Mouse (Mus musculus): ENCODE data around the gene Psmb6. TPM values are rescaled to one million over a fixed set of nuclear protein-coding genes. Genes with fewer than 3 reads are reported as not detected.

Psmb6 gene
- polyA plus RNA-seq, 1 experiment from 2014 or later = 684 TPM

DNA sequence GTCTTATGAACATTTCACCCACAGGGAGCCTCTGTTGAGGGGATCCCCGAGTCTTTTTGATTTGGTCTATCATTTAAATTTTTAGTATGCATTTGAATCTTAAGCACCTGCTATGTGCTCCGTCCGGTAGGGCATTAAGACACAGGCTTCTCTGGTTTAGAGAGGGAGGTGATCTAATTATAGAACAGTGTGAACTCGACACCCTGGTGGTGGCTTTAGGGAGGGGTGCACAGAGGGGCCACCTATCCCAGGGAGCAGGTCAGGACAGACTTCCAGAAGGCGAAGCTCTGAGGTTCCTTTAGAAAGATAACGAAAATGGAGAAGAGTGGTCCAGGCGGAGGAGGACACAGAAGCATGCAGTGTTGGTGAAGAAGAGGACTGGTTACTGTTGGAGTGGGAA lies 19.3 kb downstream of the Psmb6 start:
- Histone ChIP-seq H3K27me3 (ENCODE audit: control insufficient read depth, insufficient read depth, low read length) (no peaks in the 10 kb centered on the region; the same call in 1 of the 2 replicates), H3K36me3 (ENCODE audit: control insufficient read depth, insufficient read depth, low read length) (no peaks in the 10 kb centered on the region), H3K9ac (ENCODE audit: low read depth, low read length) (no peak overlapping the region), H3K4me2 (peak overlapping the region; percentile 23), H3K4me1 (ENCODE audit: control insufficient read depth, insufficient read depth, low read length) (peaks cover 5% of the 10 kb centered on the region), H3K27ac (ENCODE audit: low read depth, low read length) (no peak overlapping the region), H3K4me3 (ENCODE audit: low read depth, low read length) (no peak overlapping the region), H3K9me3 (replicated peaks; ENCODE audit: control insufficient read depth, low read length) (no peaks in the 10 kb centered on the region)
- no peak for ATAC-seq (replicated peaks; ENCODE audit: insufficient number of reproducible peaks, low FRiP score, low TSS enrichment)
- WGBS (ENCODE audit: insufficient replicate concordance) = 41% methylated on average over 7 of the region's 7 CpGs

DNA sequence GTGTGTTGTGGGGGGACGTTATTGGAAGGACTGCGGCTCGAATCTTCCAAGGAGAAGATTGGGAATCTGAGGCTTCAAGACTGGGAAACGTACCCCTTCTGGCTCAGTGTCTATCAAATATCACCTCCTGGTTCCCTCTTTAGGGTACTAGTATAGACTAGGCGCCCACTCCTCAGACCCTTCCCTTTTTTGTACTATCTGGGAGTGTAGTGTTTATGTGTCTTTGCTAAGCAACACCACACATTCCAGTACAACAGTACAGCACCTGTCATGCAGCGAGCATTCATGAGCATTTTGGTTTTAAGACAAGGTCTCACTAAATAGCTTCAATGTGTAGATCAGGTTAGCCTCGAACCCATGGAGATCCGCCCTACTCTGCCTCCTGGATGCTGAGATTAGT lies 26.4 kb downstream of the Psmb6 start:
- ATAC-seq (replicated peaks; ENCODE audit: insufficient number of reproducible peaks, low FRiP score, low TSS enrichment) = no peak
- Histone ChIP-seq H3K27me3 (ENCODE audit: control insufficient read depth, insufficient read depth, low read length) (no peaks in the 10 kb centered on the region; the same call in 1 of the 2 replicates), H3K27ac (ENCODE audit: low read depth, low read length) (no peak overlapping the region), H3K4me2 (no peak overlapping the region), H3K9ac (ENCODE audit: low read depth, low read length) (no peak overlapping the region), H3K36me3 (ENCODE audit: control insufficient read depth, insufficient read depth, low read length) (no peaks in the 10 kb centered on the region), H3K9me3 (replicated peaks; ENCODE audit: control insufficient read depth, low read length) (no peaks in the 10 kb centered on the region), H3K4me3 (ENCODE audit: low read depth, low read length) (no peak overlapping the region), H3K4me1 (ENCODE audit: control insufficient read depth, insufficient read depth, low read length) (no peaks in the 10 kb centered on the region)
- WGBS (ENCODE audit: insufficient replicate concordance) = 81% methylated on average over 8 of the region's 8 CpGs

DNA sequence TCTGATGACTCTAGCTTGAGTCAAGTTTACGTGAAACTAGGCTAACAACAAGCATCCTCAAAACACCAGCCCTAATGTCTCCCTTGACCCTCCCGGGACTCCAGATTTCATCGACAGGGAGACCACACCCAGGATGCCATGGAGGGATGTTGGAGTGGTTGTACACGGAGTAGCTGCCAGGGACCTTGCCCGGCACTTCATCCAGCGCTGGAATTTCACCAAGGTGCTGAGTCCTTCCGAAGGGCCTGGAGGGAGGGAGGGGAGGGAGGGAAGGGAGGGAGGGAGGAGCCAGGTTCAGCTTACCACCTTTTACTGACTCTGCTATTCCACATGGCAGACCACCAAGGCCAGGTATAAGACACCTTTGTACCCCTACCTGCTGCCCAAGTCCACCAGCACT lies 28.8 kb downstream of the Psmb6 start:
- H3K4me2 ChIP-seq = no peak overlapping the region
- no peaks in the 10 kb centered on the region; the same call in 1 of the 2 replicates for H3K27me3 ChIP-seq (ENCODE audit: control insufficient read depth, insufficient read depth, low read length)
- no peak for ATAC-seq (replicated peaks; ENCODE audit: insufficient number of reproducible peaks, low FRiP score, low TSS enrichment)
- peaks cover 8% of the 10 kb centered on the region for H3K36me3 ChIP-seq (ENCODE audit: control insufficient read depth, insufficient read depth, low read length)
- WGBS (ENCODE audit: insufficient replicate concordance) = 30% methylated on average over 7 of the region's 7 CpGs
- H3K4me1 ChIP-seq (ENCODE audit: control insufficient read depth, insufficient read depth, low read length) = no peaks in the 10 kb centered on the region
- H3K9ac ChIP-seq (ENCODE audit: low read depth, low read length) = no peak overlapping the region
- no peak overlapping the region for H3K4me3 ChIP-seq (ENCODE audit: low read depth, low read length)
- no peak overlapping the region for H3K27ac ChIP-seq (ENCODE audit: low read depth, low read length)
- H3K9me3 ChIP-seq (replicated peaks; ENCODE audit: control insufficient read depth, low read length) = no peaks in the 10 kb centered on the region

DNA sequence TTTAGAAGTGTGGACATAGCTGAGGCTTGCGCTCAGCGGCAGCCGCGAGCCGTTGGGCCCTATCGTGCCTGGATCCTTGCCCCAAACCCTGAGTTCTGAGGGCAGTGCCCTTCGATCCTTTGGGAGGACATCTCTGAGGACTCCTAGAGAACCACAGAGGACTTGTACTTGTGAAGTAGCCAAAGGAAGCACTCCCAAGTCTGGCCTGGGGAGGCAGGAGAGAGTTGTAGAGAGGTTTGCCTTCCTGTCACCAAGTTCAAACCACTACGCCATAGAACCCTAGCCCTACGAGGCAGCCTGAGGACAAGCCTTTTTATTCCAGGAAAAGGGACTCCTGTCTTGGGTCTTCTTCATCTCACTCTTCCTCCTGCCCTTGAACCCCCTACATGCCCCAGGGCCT lies 32.4 kb downstream of the Psmb6 start:
- no peaks in the 10 kb centered on the region for H3K9me3 ChIP-seq (replicated peaks; ENCODE audit: control insufficient read depth, low read length)
- no peaks in the 10 kb centered on the region; the same call in 1 of the 2 replicates for H3K27me3 ChIP-seq (ENCODE audit: control insufficient read depth, insufficient read depth, low read length)
- H3K4me3 ChIP-seq (ENCODE audit: low read depth, low read length) = no peak overlapping the region
- ATAC-seq (replicated peaks; ENCODE audit: insufficient number of reproducible peaks, low FRiP score, low TSS enrichment) = no peak
- H3K4me2 ChIP-seq = no peak overlapping the region
- H3K9ac ChIP-seq (ENCODE audit: low read depth, low read length) = no peak overlapping the region
- no peaks in the 10 kb centered on the region for H3K4me1 ChIP-seq (ENCODE audit: control insufficient read depth, insufficient read depth, low read length)
- 86% methylated on average over 9 of the region's 9 CpGs for WGBS (ENCODE audit: insufficient replicate concordance)
- H3K36me3 ChIP-seq (ENCODE audit: control insufficient read depth, insufficient read depth, low read length) = peaks cover 8% of the 10 kb centered on the region
- no peak overlapping the region for H3K27ac ChIP-seq (ENCODE audit: low read depth, low read length)

- peaks cover 10% of the 10 kb centered on the region for H3K4me1 ChIP-seq (ENCODE audit: control insufficient read depth, insufficient read depth, low read length)
- H3K27me3 ChIP-seq (ENCODE audit: control insufficient read depth, insufficient read depth, low read length) = no peaks in the 10 kb centered on the region
- WGBS (ENCODE audit: insufficient replicate concordance) = 4% methylated on average over 2 of the region's 2 CpGs
- H3K27ac ChIP-seq (ENCODE audit: low read depth, low read length) = no peak overlapping the region
- no peak for ATAC-seq (replicated peaks; ENCODE audit: insufficient number of reproducible peaks, low FRiP score, low TSS enrichment)
- peak overlapping the region; percentile 90; the same call in 1 of the 2 replicates for H3K9ac ChIP-seq (ENCODE audit: low read depth, low read length)
- peak overlapping the region; percentile 76 for H3K4me2 ChIP-seq
- H3K4me3 ChIP-seq (ENCODE audit: low read depth, low read length) = peak overlapping the region; percentile 92
- no peaks in the 10 kb centered on the region for H3K9me3 ChIP-seq (replicated peaks; ENCODE audit: control insufficient read depth, low read length)
- peaks cover 8% of the 10 kb centered on the region for H3K36me3 ChIP-seq (ENCODE audit: control insufficient read depth, insufficient read depth, low read length)
Measured at GRCm38 (mm10) chr11:70561937-70562286, 36.7 kb downstream of the Psmb6 start.

DNA sequence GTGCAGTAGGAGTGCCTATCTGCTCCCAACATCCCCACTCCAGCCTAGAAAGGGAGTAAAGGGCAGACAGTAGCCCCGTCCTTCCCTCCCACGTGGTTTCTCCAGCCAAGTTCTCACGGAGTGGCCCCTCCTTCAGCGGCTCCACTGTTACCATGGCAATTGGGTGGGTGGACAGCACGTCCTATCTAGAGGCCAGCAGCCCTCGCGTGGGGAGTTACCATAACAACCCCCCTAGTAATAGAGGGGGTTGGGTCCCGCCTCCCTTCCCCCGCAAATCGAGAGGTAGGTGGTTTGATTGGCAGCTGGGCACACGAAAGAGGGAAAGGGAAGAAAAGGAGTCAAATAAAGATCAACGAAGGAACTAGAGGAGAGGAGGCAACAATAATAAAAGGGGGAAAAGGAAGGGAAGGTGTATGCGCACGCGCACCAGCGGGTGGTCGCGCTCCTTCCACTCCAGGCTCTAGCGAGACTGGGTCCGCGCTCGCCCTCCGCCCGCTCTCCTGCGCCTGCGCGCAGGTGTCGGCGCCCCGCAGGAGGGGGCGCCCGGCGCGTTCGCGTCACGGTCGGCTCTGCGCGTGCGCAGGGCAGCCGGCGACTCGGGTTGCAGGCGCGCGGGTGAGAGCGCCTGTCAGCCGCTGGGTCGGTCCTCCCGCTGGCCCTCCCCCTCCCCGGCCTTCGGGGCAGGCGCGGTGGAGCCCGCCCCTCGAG lies 37.3 kb downstream of the Psmb6 start, which contains the start of gene Mink1:
Gene Mink1 (plus strand): TSS at position 595 of the 708 bp plus-strand sequence.
- Histone ChIP-seq H3K9me3 (replicated peaks; ENCODE audit: control insufficient read depth, low read length) (no peaks in the 10 kb centered on the region), H3K27ac (ENCODE audit: low read depth, low read length) (peak within 1 kb of the TSS; percentile 86), H3K9ac (ENCODE audit: low read depth, low read length) (peak within 1 kb of the TSS; percentile 90), H3K36me3 (ENCODE audit: control insufficient read depth, insufficient read depth, low read length) (peaks cover 4% of the 10 kb centered on the region), H3K4me1 (ENCODE audit: control insufficient read depth, insufficient read depth, low read length) (peaks cover 10% of the 10 kb centered on the region), H3K27me3 (ENCODE audit: control insufficient read depth, insufficient read depth, low read length) (no peaks in the 10 kb centered on the region), H3K4me2 (peak within 1 kb of the TSS; percentile 76), H3K4me3 (ENCODE audit: low read depth, low read length) (peak within 1 kb of the TSS; percentile 92)
- peak; percentile 90 for ATAC-seq (replicated peaks; ENCODE audit: insufficient number of reproducible peaks, low FRiP score, low TSS enrichment)
- under 1% methylated on average over 55 of the region's 57 CpGs for WGBS (ENCODE audit: insufficient replicate concordance)

DNA sequence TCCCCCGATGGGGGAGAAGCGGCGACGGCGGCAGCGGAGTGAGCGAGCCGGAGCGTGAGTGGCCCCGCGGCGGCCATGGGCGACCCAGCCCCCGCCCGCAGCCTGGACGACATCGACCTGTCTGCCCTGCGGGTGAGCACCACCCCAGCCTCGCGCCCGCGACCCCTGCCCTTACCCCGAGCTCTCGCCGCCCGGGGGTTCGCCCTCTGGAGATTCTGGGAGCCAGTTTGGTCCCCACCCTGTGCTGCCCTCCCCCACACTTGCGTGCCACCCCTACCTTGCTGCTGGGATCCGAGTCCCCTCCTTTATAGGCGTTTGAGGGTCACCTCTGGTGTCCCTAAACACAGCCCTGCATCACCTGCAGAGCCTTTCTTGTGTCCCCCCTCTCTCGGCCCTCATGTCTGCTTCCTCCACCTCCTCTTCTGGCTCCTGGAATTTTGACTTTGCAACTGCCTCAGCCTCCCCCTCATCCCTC lies 37.9 kb downstream of the Psmb6 start:
- Histone ChIP-seq H3K27ac (ENCODE audit: low read depth, low read length) (peak overlapping the region; percentile 86), H3K9ac (ENCODE audit: low read depth, low read length) (peak overlapping the region; percentile 90), H3K9me3 (replicated peaks; ENCODE audit: control insufficient read depth, low read length) (no peaks in the 10 kb centered on the region), H3K27me3 (ENCODE audit: control insufficient read depth, insufficient read depth, low read length) (no peaks in the 10 kb centered on the region), H3K4me1 (ENCODE audit: control insufficient read depth, insufficient read depth, low read length) (peaks cover 10% of the 10 kb centered on the region), H3K4me2 (peak overlapping the region; percentile 76), H3K36me3 (ENCODE audit: control insufficient read depth, insufficient read depth, low read length) (no peaks in the 10 kb centered on the region), H3K4me3 (ENCODE audit: low read depth, low read length) (peak overlapping the region; percentile 92)
- ATAC-seq (replicated peaks; ENCODE audit: insufficient number of reproducible peaks, low FRiP score, low TSS enrichment) = no peak; the same call in 1 of the 2 replicates
- 0% methylated on average over 25 of the region's 31 CpGs for WGBS (ENCODE audit: insufficient replicate concordance)

DNA sequence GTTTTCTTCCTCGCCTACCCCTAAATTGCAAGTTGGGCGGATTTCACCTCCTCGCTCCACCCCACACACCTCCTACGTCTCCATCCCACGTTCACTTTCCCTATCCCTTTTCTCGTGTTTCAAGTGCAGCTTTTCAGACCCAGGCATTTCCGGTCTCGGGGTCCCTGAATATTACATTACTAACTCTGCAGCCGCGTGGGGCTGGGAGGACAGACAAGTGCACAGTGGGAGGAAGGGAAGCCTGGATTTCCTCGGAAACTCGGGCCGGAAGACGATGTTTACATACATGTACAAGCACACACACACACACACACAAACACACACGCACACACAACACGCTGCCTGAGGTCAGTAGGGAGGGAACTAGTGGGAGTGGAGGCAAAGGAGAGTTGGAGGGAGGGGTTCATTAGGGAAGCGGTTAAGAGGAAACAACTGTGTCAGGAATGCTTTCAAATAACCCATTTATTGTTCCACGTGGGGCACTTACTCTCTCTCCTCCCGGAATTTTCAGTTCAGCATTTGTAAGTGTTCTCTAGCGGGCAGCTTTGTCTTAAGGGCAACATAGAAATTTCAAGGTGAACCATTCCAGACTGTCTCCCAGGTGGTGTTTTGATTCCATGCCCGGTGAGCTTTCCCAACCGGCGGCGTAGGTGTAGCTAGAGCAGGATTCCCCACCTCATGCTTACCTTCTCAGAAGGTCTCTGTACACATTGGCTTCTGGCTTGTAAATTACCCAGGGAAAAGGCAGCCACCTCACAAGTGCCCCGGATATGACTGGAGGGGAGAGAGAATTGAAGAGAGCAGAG lies 38.5 kb downstream of the Psmb6 start:
- peak overlapping the region; percentile 92 for H3K4me3 ChIP-seq (ENCODE audit: low read depth, low read length)
- H3K4me1 ChIP-seq (ENCODE audit: control insufficient read depth, insufficient read depth, low read length) = peaks cover 10% of the 10 kb centered on the region
- peak overlapping the region; percentile 76 for H3K4me2 ChIP-seq
- no peaks in the 10 kb centered on the region for H3K9me3 ChIP-seq (replicated peaks; ENCODE audit: control insufficient read depth, low read length)
- ATAC-seq (replicated peaks; ENCODE audit: insufficient number of reproducible peaks, low FRiP score, low TSS enrichment) = no peak
- H3K27me3 ChIP-seq (ENCODE audit: control insufficient read depth, insufficient read depth, low read length) = no peaks in the 10 kb centered on the region
- WGBS (ENCODE audit: insufficient replicate concordance) = 2% methylated on average over 25 of the region's 25 CpGs
- peak overlapping the region; percentile 90 for H3K9ac ChIP-seq (ENCODE audit: low read depth, low read length)
- H3K27ac ChIP-seq (ENCODE audit: low read depth, low read length) = peak overlapping the region; percentile 86
- H3K36me3 ChIP-seq (ENCODE audit: control insufficient read depth, insufficient read depth, low read length) = no peaks in the 10 kb centered on the region

All from heart, embryonic 11.5 days (tissue).